Mouse (Mus musculus): ENCODE results near the gene Tmem150c.

GRCm38 (mm10) chr5:100074571-100074970 is 85.0 kb downstream of the Tmem150c start:
- TF ChIP-seq CTCF (IDR thresholded peaks at IDR 0.05; ENCODE audit: low read depth, low read length) (peak; percentile 39), POLR2A (IDR thresholded peaks at IDR 0.05; ENCODE audit: insufficient read depth, low read length) (no peak)

Data from ES-Bruce4 (cell line).